Mouse (Mus musculus) C2C12 (cell line): ENCODE data around the gene Dnah8. TPM values are rescaled to one million over a fixed set of nuclear protein-coding genes. Genes with fewer than 3 reads are reported as not detected.
"Not testable (repeated sequence)": the region's sequence is repeated elsewhere in the genome, so short reads cannot be mapped to it uniquely, and the experiment has no call there.

Source experiments
- H3K27me3 ChIP-seq: one replicate; pipeline ENCODE4 v1.6.1; 2011; ENCODE audit not compliant: control insufficient read depth, insufficient read depth, insufficient read length
- H3K36me3 ChIP-seq: one replicate; pipeline ENCODE4 v1.6.1; 2011; ENCODE audit not compliant: control insufficient read depth, insufficient read depth
- H3K4me3 ChIP-seq: one replicate; pipeline ENCODE4 v1.5.1; 2011; ENCODE audit warnings: mild to moderate bottlenecking, control low read depth; ENCODE audit not compliant: poor library complexity, insufficient read depth, severe bottlenecking
- H3K79me2 ChIP-seq: one replicate; pipeline ENCODE4 v1.6.1; 2011; ENCODE audit not compliant: control insufficient read depth, insufficient read depth
- H3K79me3 ChIP-seq: one replicate; pipeline ENCODE4 v1.6.1; 2011; ENCODE audit warnings: low read depth, control low read depth
- H3ac ChIP-seq: one replicate; pipeline ENCODE3; 2011; ENCODE audit warnings: low read depth; ENCODE audit not compliant: control insufficient read depth, insufficient read length
- CEBPB ChIP-seq: IDR thresholded peaks from one replicate; pipeline ENCODE4 v1.6.1; 2011; ENCODE audit warnings: low read depth, mild to moderate bottlenecking, control low read depth, moderate library complexity
- CTCF ChIP-seq: IDR thresholded peaks from one replicate; pipeline ENCODE4 v1.5.1; 2011; ENCODE audit not compliant: control insufficient read depth, insufficient read depth, insufficient read length
- FOSL1 ChIP-seq: IDR thresholded peaks from one replicate; pipeline ENCODE4 v1.8.0; 2011; ENCODE audit warnings: mild to moderate bottlenecking, low read length; ENCODE audit not compliant: poor library complexity, insufficient read depth, severe bottlenecking
- MAX ChIP-seq: IDR thresholded peaks from one replicate; pipeline ENCODE4 v1.6.1; 2011; ENCODE audit warnings: mild to moderate bottlenecking, control low read depth
- MYOD1 ChIP-seq: IDR thresholded peaks from one replicate; pipeline ENCODE4 v1.6.1; 2011; ENCODE audit warnings: low read depth; ENCODE audit not compliant: control insufficient read depth, insufficient read length
- MYOG ChIP-seq: IDR thresholded peaks from one replicate; pipeline ENCODE4 v1.6.1; 2011; ENCODE audit not compliant: control insufficient read depth, insufficient read length; ENCODE audit errors: extremely low read depth
- USF1 ChIP-seq: IDR thresholded peaks from one replicate; pipeline ENCODE4 v1.6.1; 2011; ENCODE audit warnings: low read depth, mild to moderate bottlenecking, control low read depth, moderate library complexity
- long read RNA-seq, 2 experiments: library from polyadenylated mRNA; unstranded; transcript quantifications; one replicate each; pipeline ENCODE4 v2.0.0; 2019 to 2020
- polyA plus RNA-seq: library from polyadenylated mRNA; unstranded; fragments of >200 nt; fragmentation: generic; extraction: Trizol; gene quantifications from one replicate; pipeline ENCODE4 v1.2.1, GENCODE M21; 2012; ENCODE audit warnings: missing spikeins

Dnah8 gene
- 0.32 TPM for polyA plus RNA-seq
- long read RNA-seq, experiment 1 = 0 reads
- long read RNA-seq, experiment 2 = 0 reads

- H3K79me2 ChIP-seq, H3K36me3 ChIP-seq, H3K27me3 ChIP-seq, H3ac ChIP-seq, H3K4me3 ChIP-seq, H3K79me3 ChIP-seq: not testable (repeated sequence)
Observed at GRCm38 (mm10) chr17:30624132-30624531, at the start of gene Dnah8. Gene Dnah8, plus strand, starts transcription at chr17:30624354.

- Histone ChIP-seq H3K27me3 (no peaks in the 10 kb centered on the region), H3K4me3 (no peak overlapping the region), H3K79me2 (peaks cover 24% of the 10 kb centered on the region), H3ac (no peak overlapping the region), H3K36me3 (no peaks in the 10 kb centered on the region), H3K79me3 (no peaks in the 10 kb centered on the region)
- TF ChIP-seq CEBPB (no peak), FOSL1 (no peak), MYOD1 (no peak), MAX (no peak)
Observed at GRCm38 (mm10) chr17:30574783-30575075, 49.4 kb upstream of the Dnah8 start.

GRCm38 (mm10) chr17:30575121-30575904, 48.8 kb upstream of the Dnah8 start:
- Histone ChIP-seq H3ac (peak overlapping the region; percentile 56), H3K4me3 (peak overlapping the region; percentile 91), H3K79me3 (no peaks in the 10 kb centered on the region), H3K36me3 (no peaks in the 10 kb centered on the region), H3K27me3 (no peaks in the 10 kb centered on the region), H3K79me2 (peaks cover 24% of the 10 kb centered on the region)
- no peak for TF ChIP-seq MYOD1
- TF ChIP-seq MAX = no peak
- no peak for TF ChIP-seq CTCF
- no peak for TF ChIP-seq MYOG
- no peak for TF ChIP-seq USF1
- TF ChIP-seq CEBPB = no peak
- no peak for TF ChIP-seq FOSL1

- H3K27me3 ChIP-seq = no peaks in the 10 kb centered on the region
- TF ChIP-seq FOSL1 (no peak), USF1 (no peak), MYOD1 (no peak), CEBPB (no peak), MAX (peak; percentile 76), CTCF (no peak), MYOG (no peak)
- H3K79me3 ChIP-seq = no peaks in the 10 kb centered on the region
- H3ac ChIP-seq = peak within 1 kb of the TSS; percentile 63
- no peaks in the 10 kb centered on the region for H3K36me3 ChIP-seq
- peaks cover 18% of the 10 kb centered on the region for H3K79me2 ChIP-seq
- H3K4me3 ChIP-seq = peak within 1 kb of the TSS; percentile 91
Observed at GRCm38 (mm10) chr17:30575941-30576773, 48.0 kb upstream of the Dnah8 start, which contains the start of gene Btbd9. Gene Btbd9, minus strand, starts transcription at chr17:30576488.

GRCm38 (mm10) chr17:30576946-30577345, 47.2 kb upstream of the Dnah8 start:
- H3K4me3 ChIP-seq = peak overlapping the region; percentile 91

GRCm38 (mm10) chr17:30580781-30581180, 43.4 kb upstream of the Dnah8 start:
- H3K36me3 ChIP-seq = no peaks in the 10 kb centered on the region
- no peaks in the 10 kb centered on the region for H3K79me3 ChIP-seq
- no peak overlapping the region for H3ac ChIP-seq
- H3K79me2 ChIP-seq = no peaks in the 10 kb centered on the region
- TF ChIP-seq USF1 (no peak), FOSL1 (no peak), CTCF (no peak), MYOG (no peak), MAX (no peak), MYOD1 (no peak), CEBPB (no peak)
- H3K4me3 ChIP-seq = no peak overlapping the region
- H3K27me3 ChIP-seq = no peaks in the 10 kb centered on the region

More at GRCm38 (mm10) chr17:30576946-30577345, 47.2 kb upstream of the Dnah8 start:
- TF ChIP-seq FOSL1 (no peak), MAX (no peak), CEBPB (no peak), MYOD1 (no peak), USF1 (no peak), CTCF (no peak), MYOG (no peak)
- no peak overlapping the region for H3ac ChIP-seq
- no peaks in the 10 kb centered on the region for H3K27me3 ChIP-seq
- no peaks in the 10 kb centered on the region for H3K79me3 ChIP-seq
- H3K79me2 ChIP-seq = peaks cover 17% of the 10 kb centered on the region
- no peaks in the 10 kb centered on the region for H3K36me3 ChIP-seq
